Mouse (Mus musculus): ENCODE data around the gene Bcas1.

Bcas1 gene

GRCm38 (mm10) chr2:170347131-170347765 lies 80.4 kb downstream of the Bcas1 start:
- DNase-seq (ENCODE audit: low spot score): no peak

GRCm38 (mm10) chr2:170345410-170345793 lies 82.2 kb downstream of the Bcas1 start:
- no peak for DNase-seq (ENCODE audit: low spot score)

GRCm38 (mm10) chr2:170344502-170345409 lies 82.9 kb downstream of the Bcas1 start:
- no peak for DNase-seq (ENCODE audit: low spot score)

- no peak for DNase-seq (ENCODE audit: low spot score)
Observed at GRCm38 (mm10) chr2:170343819-170344317, 83.8 kb downstream of the Bcas1 start.

DNA sequence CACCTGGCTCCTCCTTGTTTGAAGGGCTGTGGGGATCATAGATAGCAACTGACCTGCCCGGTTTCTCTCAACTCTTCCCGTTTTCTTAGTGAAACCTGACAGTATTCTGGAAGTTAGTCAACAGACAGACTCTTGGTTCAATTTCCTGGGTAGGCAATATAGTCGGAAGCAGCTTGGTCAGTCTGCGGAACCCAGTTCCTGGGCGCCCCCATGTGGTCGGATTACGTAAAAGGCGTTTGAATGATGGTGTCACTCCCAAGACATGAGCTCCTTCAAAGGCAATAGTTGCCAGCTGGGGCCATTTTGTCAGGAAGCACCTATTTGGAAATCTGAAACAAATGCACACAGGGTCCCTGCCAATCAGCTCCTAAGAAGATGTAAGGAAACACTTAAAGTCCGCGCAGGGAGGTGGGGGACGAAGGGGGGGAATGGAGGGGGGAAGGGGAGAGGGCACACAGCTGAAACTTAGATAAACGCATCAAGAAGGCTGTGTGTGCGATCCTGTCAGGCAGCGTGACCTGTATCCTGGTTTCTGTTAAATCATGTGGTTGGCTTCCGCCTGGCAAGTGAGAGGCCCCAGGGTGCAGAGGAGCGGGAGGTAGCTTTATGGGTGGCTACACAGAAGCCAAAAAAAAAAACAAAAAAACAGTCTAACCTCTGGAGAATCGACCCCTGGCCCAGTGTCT lies 84.4 kb downstream of the Bcas1 start:
- peak; percentile 52 for DNase-seq (ENCODE audit: low spot score)

GRCm38 (mm10) chr2:170342312-170342830 lies 85.3 kb downstream of the Bcas1 start:
- no peak for DNase-seq (ENCODE audit: low spot score)

- DNase-seq (ENCODE audit: low spot score): no peak
Observed at GRCm38 (mm10) chr2:170341179-170341578, 86.5 kb downstream of the Bcas1 start.

DNA sequence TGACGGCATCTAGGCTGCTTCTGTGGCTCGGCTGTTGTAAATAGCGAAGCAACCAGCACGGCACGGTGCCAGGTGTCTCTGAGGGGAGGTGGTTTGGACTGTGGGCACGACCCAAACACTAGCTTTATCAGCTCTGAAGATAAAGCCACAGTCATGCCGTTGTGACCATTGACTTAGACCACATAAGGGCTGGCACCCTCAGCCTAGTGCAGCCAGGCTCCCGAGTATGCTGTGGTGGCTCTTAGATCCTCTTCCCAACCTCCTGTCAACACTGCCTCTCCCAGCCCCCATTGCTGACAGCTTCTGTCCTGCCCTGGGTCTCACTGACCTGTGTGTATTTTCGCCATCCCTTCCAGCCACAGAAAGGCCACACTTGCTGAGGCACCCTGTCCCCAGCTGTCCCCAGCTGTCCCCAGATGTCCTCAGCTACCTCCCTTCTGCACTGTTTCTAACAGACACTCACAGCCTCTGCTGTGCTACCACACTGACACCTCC lies 91.3 kb downstream of the Bcas1 start:
- no peak for DNase-seq (ENCODE audit: low spot score)

- DNase-seq (ENCODE audit: low spot score): no peak
Observed at GRCm38 (mm10) chr2:170335168-170335567, 92.5 kb downstream of the Bcas1 start.

DNA sequence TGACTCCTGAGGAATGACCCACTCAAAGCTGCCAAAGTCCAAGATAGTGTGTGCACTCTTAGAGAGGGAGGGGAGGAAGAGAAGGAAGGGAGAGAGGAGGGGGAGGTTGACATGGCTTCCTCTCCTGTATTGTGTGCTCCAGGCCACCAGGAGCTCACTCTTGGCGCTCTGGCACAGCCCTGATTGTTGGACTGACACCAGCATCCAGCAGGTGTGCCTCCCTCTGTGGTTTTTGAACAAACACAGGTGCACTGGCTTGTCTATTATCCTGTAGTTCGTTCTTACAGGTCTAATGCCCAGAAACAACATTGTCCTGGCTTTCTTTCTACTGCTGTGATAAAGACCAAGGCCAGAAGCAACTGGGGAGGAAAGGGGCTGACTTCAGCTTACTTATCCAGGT lies 95.8 kb downstream of the Bcas1 start:
- DNase-seq (ENCODE audit: low spot score): no peak

GRCm38 (mm10) chr2:170330466-170330865 lies 97.2 kb downstream of the Bcas1 start:
- DNase-seq (ENCODE audit: low spot score): no peak

DNA sequence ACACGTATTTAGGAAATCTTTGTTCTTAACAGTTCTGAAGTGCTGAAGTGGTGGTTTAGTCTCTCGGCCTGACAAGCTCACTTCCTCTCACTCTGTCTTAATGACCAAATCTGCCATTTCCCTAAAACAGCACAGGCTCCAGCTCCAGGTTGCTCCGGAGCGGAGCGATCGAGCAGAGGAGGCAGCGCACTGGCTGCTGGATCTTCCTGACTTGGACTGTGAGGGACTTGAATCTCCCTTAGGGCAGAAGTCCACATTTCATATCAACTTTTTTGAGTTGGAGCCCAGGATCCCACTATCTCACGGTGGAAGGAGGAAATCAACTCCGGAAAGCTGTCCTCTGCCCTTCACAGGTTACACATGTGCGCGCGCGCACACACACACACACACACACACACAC lies 97.7 kb downstream of the Bcas1 start:
- DNase-seq (ENCODE audit: low spot score): no peak

DNA sequence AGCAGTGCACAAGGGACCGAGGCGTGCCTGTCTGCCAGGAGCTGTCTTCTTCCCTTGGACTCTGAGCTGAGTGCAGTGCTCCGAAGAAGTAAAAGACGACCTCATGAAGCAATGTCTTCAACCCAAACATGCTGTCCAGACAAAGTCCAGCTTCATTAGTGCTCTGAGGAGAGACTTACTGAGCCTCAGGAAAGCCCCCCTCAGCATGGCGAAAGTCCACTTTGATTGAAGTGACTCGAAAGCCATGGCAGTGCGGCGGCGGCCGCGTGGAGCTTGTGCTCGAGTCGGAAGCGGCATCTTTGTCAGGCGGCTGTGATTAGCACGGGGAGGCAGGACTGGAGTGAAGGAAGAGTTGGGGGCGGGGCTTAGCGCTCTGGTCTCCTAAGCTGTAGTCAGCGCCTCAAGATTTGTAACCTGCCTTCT lies 103.7 kb downstream of the Bcas1 start:
- no peak for DNase-seq (ENCODE audit: low spot score)

DNA sequence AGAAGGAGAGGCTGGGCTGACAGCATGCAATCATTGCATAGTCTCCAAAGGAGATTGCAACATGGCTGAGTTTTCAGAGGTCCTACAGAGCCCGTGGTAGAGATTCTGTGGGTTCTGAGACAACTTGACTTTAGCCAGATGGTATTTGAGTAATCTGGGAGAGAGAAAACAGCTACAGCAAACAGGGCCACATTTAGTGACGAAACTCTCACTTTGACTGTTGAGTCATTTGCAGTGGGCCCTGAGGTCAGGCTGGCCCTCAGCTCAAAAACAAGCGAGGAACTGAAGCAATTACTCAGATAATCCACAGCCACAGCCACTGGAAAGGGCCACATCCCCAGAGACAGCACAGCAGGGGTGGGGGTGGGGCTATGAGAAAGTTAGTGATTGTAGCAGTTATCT lies 105.6 kb downstream of the Bcas1 start:
- DNase-seq (ENCODE audit: low spot score): no peak

GRCm38 (mm10) chr2:170321579-170321978 lies 106.1 kb downstream of the Bcas1 start:
- DNase-seq (ENCODE audit: low spot score): no peak

DNA sequence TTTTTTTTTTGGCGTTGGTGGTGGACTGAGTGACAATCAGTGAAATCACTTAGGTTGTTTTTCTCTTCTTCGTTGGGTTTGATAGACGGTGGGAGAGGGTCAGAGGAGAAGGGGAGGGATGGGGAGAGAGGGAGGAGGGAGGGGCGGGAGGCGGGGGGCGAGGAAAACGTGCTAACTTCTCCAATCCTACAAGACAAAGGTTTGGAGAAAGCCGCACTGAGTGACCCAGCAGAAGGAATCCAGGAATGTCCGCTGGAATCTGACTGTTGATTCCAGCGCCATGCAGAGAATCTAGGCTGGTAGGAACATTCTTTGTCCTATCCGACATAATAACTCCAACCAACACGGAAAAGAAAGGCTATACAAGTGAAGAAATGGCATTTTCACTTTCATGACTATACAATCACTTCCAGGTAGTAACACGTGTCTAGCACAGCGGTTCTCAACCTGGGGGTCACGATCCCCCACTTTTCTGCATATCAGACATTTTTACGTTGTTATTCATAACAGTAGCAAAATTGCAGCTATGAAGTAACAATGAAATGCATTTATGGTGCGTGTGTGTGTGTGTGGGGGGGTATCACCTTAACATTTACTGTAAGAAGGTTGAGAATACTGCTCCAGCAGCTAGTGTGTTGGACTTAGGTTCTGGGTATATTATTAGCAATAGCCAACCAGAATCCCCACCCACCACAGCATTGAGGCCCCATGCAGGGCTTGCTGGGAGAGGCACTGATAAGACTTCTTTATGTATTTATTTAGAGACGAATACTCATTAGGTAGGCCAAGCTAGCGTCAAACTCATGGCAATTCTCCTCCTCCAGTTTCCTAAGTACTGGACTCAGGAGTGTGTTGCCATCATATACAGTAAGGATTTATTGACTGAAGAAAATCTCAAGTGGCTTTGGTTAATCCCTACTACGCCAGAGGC lies 107.8 kb downstream of the Bcas1 start:
- no peak for DNase-seq (ENCODE audit: low spot score)

- peak; percentile 52 for DNase-seq (ENCODE audit: low spot score)
Observed at GRCm38 (mm10) chr2:170318713-170319532, 108.7 kb downstream of the Bcas1 start.

DNA sequence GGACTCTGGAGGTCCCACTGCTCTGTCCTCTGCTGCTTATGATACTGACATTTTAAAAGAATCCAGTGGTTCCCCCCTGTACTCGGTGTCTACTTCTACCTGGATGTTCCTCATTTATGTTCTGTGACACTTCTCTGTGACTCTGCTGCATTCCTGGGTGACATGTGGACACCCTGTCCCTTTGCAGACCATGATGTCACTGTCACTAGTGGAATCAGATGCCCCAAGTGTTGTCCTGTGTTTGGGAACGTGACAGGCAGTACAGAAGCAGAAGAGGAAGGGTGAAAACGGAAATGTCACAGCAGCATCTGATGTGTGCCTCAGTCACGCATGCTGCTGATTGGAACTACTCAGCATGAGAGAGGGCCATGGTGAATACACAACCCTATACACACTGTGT lies 110.9 kb downstream of the Bcas1 start:
- no peak for DNase-seq (ENCODE audit: low spot score)

GRCm38 (mm10) chr2:170316344-170316743 lies 111.3 kb downstream of the Bcas1 start:
- no peak for DNase-seq (ENCODE audit: low spot score)

DNA sequence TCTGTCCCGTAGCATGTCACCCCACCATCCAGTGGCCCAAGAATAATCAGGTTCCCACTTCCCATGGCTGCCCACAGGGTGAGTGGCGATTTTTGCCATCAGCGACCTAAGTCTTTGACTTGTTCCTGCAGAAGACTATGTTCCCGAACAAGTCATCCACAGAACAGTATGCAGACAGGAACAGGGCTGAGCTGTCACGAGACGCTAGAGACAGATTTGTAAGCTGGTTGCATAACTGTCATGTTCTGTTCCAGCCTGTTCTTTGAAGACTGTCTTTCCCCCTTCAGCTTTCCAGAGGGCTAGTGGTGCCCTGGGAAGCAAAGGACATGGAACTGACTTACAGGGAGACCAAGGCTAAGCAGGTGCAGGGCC lies 116.7 kb downstream of the Bcas1 start:
- DNase-seq (ENCODE audit: low spot score): no peak

All from urinary bladder, postnatal 10 days (tissue).